Mouse (Mus musculus): ENCODE data around the gene Hecw2. TPM values are rescaled to one million over a fixed set of nuclear protein-coding genes. Genes with fewer than 3 reads are reported as not detected.

Gene Hecw2
- polyA plus RNA-seq, 1 experiment from 2014 or later = 2.6 TPM

DNA sequence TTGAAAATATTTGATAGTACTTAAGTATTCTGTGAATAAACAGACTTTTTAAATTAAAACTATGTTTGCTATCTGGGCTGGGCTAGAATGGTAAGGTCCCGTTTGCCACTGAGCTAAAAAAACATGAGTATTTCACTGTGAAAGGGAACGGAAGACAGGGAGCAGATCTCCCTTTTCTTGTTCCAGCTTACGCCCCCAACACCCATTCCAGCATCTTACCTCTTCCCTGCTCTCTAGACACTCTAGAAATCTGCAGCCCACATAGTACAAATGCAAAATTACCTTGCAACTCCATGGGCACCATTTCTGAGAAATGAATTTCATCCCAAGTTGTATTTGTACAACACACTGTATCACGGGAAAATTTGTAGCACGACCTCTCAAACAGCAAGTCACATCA lies 49.9 kb downstream of the Hecw2 start:
- no peak overlapping the region for H3K4me3 ChIP-seq
- no peak overlapping the region for H3K27ac ChIP-seq (replicated peaks)
- DNase-seq (ENCODE audit: low spot score) = no peak
- H3K27me3 ChIP-seq (ENCODE audit: low read depth, poor library complexity, severe bottlenecking) = no peaks in the 10 kb centered on the region
- no peaks in the 10 kb centered on the region for H3K4me1 ChIP-seq
- WGBS = 88% methylated on average over 5 of the region's 5 CpGs
- no peaks in the 10 kb centered on the region for H3K9me3 ChIP-seq (replicated peaks)
- no peaks in the 10 kb centered on the region for H3K36me3 ChIP-seq

DNA sequence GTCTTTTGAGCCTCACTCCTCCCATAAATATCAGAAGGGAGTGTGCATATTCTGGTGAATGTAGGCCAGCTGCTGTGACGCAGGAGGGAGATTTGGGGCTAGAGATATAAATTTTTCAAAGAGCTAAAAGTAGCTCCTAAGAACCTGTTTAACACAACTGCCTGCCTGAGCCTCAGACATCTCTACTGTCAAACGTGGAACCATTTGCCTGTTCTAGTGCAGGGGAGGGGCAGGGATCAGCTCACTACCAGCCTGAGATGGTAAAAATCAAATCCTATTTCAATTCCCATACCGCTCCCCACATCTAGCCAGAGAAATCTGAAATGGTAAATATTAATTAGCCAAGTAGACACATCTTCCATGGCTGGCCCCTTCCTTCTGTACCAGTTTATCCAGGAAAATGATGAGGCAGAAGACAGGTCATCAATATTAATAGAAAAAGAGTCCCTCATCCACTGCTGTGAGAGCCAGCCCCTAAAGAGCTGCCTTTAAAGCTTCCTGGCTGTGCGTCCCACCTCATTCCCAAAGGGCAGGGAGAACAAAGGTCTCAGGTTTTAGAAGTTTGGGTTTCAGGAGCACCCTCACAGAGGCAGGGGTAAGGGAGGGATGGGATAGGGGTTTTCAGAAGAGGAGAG lies 61.0 kb downstream of the Hecw2 start:
- WGBS = 81% methylated on average over 4 of the region's 4 CpGs
- no peaks in the 10 kb centered on the region for H3K27me3 ChIP-seq (ENCODE audit: low read depth, poor library complexity, severe bottlenecking)
- no peaks in the 10 kb centered on the region for H3K9me3 ChIP-seq (replicated peaks)
- H3K36me3 ChIP-seq = no peaks in the 10 kb centered on the region
- no peak overlapping the region for H3K4me3 ChIP-seq
- no peak for DNase-seq (ENCODE audit: low spot score)
- no peak overlapping the region for H3K27ac ChIP-seq (replicated peaks)
- H3K4me1 ChIP-seq = peaks cover 2% of the 10 kb centered on the region; the same call in 1 of the 2 replicates

DNA sequence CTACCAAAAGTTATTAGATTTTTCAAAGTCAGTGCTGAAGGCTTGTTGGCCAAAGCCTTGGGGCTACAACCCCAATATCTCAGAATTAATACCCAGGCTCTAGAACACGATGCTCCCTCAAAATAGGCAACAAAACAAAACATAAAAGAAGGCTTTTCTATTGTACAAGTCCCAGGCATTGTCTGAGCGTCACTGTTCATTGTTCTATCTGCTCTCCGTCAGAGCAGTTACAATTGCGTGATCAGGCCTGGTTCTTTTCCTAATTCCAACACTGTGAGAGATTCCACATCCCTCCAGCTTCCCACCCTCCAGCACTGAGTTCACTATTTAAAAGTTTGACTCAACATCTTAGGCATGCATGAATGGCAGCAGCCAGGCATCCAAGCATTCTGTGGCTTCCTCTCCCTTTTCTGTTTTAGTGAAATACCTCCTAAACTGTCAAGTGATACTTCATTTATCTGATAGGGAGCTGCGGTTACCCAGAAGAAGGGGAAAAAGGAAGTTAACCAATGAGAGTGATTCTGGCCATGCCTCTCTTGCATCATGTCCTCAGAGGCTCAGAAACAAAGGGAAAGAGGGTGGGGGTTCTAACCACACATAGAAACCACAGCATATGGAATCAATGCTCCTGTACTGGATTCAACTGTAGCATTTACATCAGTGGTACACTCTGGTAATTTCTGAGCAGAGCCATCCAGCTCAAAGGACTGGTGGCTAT lies 66.1 kb downstream of the Hecw2 start:
- Histone ChIP-seq H3K36me3 (no peaks in the 10 kb centered on the region), H3K4me1 (peaks cover 6% of the 10 kb centered on the region; the same call in 1 of the 2 replicates), H3K27me3 (ENCODE audit: low read depth, poor library complexity, severe bottlenecking) (no peaks in the 10 kb centered on the region), H3K9me3 (replicated peaks) (no peaks in the 10 kb centered on the region), H3K4me3 (no peak overlapping the region), H3K27ac (replicated peaks) (no peak overlapping the region)
- 60% methylated on average over 5 of the region's 5 CpGs for WGBS
- no peak for DNase-seq (ENCODE audit: low spot score)

DNA sequence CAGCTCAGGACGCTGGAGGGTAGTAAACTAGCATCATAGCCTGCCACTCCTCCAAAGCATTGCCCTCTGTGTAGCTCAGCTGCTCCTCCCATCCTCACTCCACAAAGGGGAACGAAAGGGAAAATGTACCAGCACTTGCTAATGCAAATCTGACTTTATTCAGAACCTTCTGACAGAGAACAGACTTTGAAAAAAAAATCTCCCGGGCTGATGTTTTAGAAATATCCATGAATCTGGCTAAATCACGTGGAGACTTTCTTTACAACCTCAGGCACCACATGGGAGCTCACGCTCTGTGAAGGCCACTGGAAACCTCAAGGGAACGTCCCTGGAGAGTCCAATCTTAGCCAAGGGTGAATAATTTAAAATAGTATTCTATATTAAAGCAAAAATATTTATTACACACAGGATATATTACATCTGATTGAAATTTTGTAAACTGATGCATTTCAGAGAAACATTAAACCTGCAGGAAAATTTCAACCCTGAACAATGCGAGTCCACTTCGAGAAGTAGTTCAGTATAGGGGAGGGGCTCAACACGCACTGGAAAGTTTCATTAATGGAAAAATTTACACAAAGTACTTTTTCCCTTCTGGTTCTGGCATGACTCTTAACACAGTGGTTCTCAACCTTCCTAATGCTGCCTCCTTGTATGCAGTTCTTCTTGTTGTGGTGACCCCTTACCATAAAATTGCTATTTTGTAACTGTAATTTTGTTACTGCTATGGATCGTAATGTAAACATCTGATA lies 67.8 kb downstream of the Hecw2 start:
- Histone ChIP-seq H3K27ac (replicated peaks) (no peak overlapping the region), H3K9me3 (replicated peaks) (no peaks in the 10 kb centered on the region), H3K4me1 (peaks cover 6% of the 10 kb centered on the region; the same call in 1 of the 2 replicates), H3K27me3 (ENCODE audit: low read depth, poor library complexity, severe bottlenecking) (no peaks in the 10 kb centered on the region), H3K36me3 (no peaks in the 10 kb centered on the region), H3K4me3 (no peak overlapping the region)
- DNase-seq (ENCODE audit: low spot score) = no peak
- 90% methylated on average over 10 of the region's 10 CpGs for WGBS

DNA sequence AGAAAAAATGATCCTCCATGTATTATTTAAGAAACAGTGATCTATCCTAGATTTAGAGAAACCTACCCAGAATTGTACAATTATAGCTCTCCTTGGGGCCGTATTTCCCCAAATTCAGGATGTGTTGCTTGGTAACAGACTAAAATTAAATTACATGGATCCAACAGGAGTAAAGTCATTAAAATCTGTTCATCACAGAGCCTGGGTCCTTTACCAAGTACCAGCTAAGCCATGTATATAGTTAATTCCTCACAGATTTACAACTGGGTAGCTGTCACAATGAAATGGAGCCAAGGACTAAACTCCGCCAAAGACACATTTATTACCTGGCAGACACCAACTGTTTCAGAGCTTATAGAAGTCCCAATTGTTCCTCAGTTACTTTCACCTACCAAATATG lies 72.4 kb downstream of the Hecw2 start:
- DNase-seq (ENCODE audit: low spot score) = no peak
- Histone ChIP-seq H3K27ac (replicated peaks) (no peak overlapping the region), H3K36me3 (no peaks in the 10 kb centered on the region), H3K27me3 (ENCODE audit: low read depth, poor library complexity, severe bottlenecking) (no peaks in the 10 kb centered on the region), H3K9me3 (replicated peaks) (no peaks in the 10 kb centered on the region), H3K4me1 (peaks cover 7% of the 10 kb centered on the region), H3K4me3 (no peak overlapping the region)
- 94% methylated on average over 2 of the region's 2 CpGs for WGBS

DNA sequence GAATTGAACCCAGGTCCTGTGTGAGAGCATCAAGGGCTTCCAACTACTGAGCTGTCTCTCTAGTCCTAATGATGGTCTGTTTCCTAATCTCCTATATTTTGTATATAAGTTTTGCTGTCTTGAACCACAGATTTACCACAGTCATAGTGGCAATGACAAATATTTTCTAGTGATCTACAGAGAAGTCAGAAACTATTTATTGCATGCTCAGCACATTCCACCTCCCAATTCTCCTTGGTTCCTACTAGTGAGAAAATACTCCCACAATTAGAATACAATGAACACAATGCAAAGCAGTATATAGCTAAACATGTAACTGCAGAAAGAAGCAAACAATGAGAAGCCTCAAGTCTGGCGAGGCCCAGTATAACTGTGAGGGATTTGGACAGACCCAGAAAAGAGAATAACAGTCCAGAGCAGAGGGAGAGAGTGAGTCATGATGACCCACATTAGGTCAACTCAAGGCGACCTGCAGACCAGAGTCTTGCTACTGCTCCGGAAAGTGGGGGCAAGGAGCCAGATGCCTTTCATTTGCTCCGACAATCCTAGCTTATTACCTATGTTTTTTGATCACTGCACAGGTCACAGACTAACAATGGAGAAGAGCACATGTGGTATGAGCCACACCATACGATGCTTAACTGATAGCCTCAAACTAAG lies 73.8 kb downstream of the Hecw2 start:
- no peak overlapping the region for H3K4me3 ChIP-seq
- H3K27me3 ChIP-seq (ENCODE audit: low read depth, poor library complexity, severe bottlenecking) = no peaks in the 10 kb centered on the region
- no peak overlapping the region for H3K27ac ChIP-seq (replicated peaks)
- peaks cover 7% of the 10 kb centered on the region for H3K4me1 ChIP-seq
- H3K36me3 ChIP-seq = no peaks in the 10 kb centered on the region
- H3K9me3 ChIP-seq (replicated peaks) = no peaks in the 10 kb centered on the region
- WGBS = 89% methylated on average over 5 of the region's 5 CpGs
- no peak for DNase-seq (ENCODE audit: low spot score)

DNA sequence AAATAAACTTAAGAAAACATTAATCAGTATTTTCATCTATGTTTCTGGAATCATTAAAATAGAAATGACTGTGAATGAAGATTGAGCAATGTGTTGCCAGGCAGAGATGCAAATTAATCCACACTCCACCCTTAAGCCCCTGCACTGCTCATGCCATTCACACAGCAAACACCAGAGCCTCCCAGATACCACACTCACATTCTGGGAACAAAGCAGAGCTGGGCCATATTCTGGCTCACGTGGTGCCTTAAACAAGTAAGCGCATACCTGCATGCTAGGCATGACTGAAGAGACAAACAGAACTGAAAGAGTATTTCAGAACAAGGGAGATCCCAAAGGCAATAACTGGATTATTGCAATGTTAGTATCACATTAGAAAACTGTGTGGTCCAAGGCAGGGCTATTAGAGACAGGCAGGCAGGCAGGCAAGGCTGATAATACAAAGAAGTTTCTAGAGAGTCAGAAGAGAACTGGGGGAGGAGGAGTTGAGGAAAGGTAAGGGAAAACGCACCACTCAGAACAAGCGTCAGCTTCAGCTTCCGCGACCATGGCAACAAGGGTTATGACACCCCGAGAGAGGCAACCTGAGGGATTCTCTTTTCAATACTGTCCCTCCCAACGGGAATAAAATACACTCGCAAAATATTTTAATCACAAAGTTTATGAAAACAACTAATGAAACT lies 75.2 kb downstream of the Hecw2 start:
- peaks cover 7% of the 10 kb centered on the region for H3K4me1 ChIP-seq
- DNase-seq (ENCODE audit: low spot score) = peak; percentile 19
- H3K4me3 ChIP-seq = no peak overlapping the region
- no peaks in the 10 kb centered on the region for H3K27me3 ChIP-seq (ENCODE audit: low read depth, poor library complexity, severe bottlenecking)
- WGBS = 80% methylated on average over 9 of the region's 9 CpGs
- no peaks in the 10 kb centered on the region for H3K9me3 ChIP-seq (replicated peaks)
- H3K36me3 ChIP-seq = no peaks in the 10 kb centered on the region
- H3K27ac ChIP-seq (replicated peaks) = peak overlapping the region; percentile 38; the same call in 1 of the 2 replicates

DNA sequence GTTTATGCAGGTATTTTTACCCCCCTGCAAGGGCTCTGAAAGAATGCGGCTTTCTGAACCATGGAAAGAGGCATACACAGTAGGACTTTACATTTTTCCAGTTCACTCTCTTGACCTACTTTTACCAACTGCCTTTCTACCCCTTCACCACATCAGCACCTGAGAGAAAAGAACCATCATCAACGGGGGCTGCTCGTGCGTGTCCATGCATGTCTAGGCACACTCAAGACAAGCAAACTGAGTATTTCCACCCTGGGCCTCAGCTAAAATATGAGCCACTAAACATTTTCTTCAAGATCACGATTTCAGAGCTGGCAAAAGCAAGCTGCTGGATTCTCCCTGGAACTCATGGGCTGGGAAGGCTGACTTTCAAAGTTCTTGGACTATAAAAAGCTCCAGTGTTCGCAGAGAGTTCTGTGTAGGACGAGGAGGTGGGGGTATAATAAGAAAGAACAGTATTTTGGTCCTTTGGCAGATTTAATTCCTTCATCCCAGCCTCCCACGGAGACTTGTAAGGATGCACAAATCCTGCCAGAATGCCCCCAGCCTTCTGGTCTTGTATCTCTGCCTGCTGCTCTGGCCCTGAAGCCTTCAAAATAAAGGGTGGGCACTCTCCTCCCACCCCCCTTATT lies 76.5 kb downstream of the Hecw2 start:
- H3K9me3 ChIP-seq (replicated peaks) = no peaks in the 10 kb centered on the region
- no peak overlapping the region for H3K27ac ChIP-seq (replicated peaks)
- WGBS = 87% methylated on average over 8 of the region's 8 CpGs
- peaks cover 7% of the 10 kb centered on the region for H3K4me1 ChIP-seq
- H3K27me3 ChIP-seq (ENCODE audit: low read depth, poor library complexity, severe bottlenecking) = no peaks in the 10 kb centered on the region
- no peak overlapping the region for H3K4me3 ChIP-seq
- no peaks in the 10 kb centered on the region for H3K36me3 ChIP-seq
- no peak for DNase-seq (ENCODE audit: low spot score)

DNA sequence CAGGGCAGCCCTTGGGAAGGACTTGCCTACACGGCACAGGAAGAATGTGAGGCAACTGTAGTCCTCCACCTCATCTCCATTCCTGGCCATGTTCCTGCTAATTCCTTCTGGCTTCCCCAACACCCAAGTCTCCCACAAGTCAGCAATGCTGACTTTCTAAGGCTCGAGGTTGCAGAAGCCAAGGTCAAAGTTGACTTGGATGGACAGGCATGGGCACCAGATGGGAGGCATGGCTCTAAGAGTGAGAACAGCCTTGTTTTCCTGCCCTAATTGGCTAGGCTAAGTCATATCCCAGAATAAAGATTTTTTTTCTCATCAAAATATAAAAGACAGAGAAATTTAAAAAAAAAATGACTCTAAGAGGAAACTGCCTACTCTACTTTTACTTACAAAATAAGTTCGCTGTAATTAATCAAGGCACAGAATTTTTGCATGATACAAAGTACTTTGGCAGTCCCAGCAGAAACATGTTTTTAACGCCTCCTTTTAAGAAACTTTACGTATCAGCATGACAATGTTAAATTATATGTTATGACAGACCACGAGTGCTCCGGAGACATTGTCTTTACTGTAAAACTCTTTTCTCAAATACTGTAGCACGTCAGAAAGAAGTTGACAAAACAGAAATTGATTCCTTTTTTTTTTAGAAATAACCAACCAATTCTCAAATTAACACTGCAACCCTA lies 83.9 kb downstream of the Hecw2 start:
- Histone ChIP-seq H3K4me3 (no peak overlapping the region), H3K36me3 (no peaks in the 10 kb centered on the region), H3K27me3 (ENCODE audit: low read depth, poor library complexity, severe bottlenecking) (no peaks in the 10 kb centered on the region), H3K4me1 (no peaks in the 10 kb centered on the region), H3K27ac (replicated peaks) (no peak overlapping the region), H3K9me3 (replicated peaks) (no peaks in the 10 kb centered on the region)
- 91% methylated on average over 8 of the region's 8 CpGs for WGBS
- DNase-seq (ENCODE audit: low spot score) = no peak

DNA sequence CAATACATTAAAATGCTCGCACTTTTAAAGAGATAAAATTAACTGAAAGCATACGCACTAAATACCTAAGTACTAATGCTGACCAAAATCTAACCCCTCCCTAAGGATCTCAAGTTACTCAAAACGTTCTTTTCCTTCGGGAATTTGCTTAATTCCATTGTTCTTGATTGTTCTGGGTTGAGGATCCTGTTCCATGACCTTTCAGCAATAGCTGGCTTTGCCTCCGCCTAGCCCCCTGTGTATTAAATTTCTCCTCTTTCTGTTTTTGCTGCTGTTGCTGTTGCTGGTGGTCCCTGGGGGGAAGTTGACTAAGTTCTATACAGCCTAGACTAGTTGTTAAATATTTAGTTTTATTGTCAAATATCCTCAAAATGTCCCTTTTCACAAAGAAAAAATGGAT lies 85.7 kb downstream of the Hecw2 start:
- DNase-seq (ENCODE audit: low spot score) = no peak
- Histone ChIP-seq H3K4me3 (no peak overlapping the region), H3K9me3 (replicated peaks) (no peaks in the 10 kb centered on the region), H3K27me3 (ENCODE audit: low read depth, poor library complexity, severe bottlenecking) (no peaks in the 10 kb centered on the region), H3K27ac (replicated peaks) (no peak overlapping the region), H3K4me1 (no peaks in the 10 kb centered on the region), H3K36me3 (no peaks in the 10 kb centered on the region)
- 63% methylated on average over 5 of the region's 5 CpGs for WGBS

DNA sequence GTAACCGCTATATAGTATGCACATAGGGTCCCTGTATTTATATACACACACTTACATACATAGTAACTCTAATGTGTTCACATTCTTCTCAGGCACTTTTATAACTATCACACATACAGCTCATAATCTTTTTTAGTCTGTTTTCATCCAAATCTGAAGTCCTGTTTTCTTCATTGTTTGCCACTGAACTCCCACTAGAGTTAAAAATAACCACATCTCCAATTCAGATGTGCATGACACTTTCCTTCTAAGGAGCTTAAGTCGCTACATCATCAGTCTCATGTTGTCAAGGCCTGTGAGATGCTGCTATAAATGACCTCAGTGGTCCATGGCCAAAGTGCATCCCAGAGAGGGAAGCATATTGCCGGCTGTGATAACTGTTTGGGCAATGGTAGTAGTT lies 88.2 kb downstream of the Hecw2 start:
- Histone ChIP-seq H3K9me3 (replicated peaks) (no peaks in the 10 kb centered on the region), H3K4me3 (no peak overlapping the region), H3K4me1 (no peaks in the 10 kb centered on the region), H3K27ac (replicated peaks) (no peak overlapping the region), H3K36me3 (no peaks in the 10 kb centered on the region), H3K27me3 (ENCODE audit: low read depth, poor library complexity, severe bottlenecking) (no peaks in the 10 kb centered on the region)
- DNase-seq (ENCODE audit: low spot score) = no peak
- WGBS = 93% methylated on average over 3 of the region's 3 CpGs

Data from midbrain, embryonic 10.5 days (tissue).